Mouse (Mus musculus): ENCODE measurements at regions not wholly inside any gene's neighbourhood (a gene's known extent, or its start where the extent isn't known, plus 50 kb on each side); places are given as distances from the start of the nearest gene placed in this dataset.

DNA sequence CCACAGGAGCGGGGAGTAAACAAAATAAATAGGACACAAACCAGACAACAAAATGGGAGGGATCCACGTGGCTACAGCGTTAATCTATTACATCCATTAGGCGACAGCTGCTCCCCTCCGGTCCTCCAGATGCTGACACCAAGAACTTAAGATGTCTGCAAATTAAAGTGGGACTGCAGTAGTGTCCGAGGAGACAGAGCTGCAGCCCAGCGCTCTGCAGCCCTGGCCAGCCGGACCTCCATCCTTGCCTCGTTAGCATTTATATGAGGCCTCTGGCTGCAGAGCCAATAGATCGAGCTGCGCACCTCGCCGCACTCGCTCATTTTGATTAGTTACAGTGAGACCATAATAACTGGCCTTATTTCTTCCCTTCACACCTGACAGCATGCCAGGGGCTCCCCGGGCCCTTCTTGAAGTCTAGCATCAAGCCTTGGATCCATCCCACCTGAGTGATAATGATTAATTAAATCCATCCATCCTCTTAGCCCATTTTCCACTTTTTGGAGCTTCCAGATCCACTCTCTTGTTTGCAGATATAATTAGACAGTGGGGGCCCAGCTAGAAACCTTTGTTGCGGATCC is 119.7 kb upstream of the Kit start:
- Histone ChIP-seq H3K9me3 (ENCODE audit: control insufficient read depth, low read length) (no peaks in the 10 kb centered on the region), H3K9ac (ENCODE audit: low read depth, low read length) (no peak overlapping the region), H3K36me3 (ENCODE audit: control insufficient read depth, insufficient read depth, low read length) (no peaks in the 10 kb centered on the region), H3K4me2 (ENCODE audit: low read depth, low read length) (no peak overlapping the region), H3K27ac (ENCODE audit: low read length) (no peak overlapping the region), H3K4me1 (ENCODE audit: control insufficient read depth, insufficient read depth, low read length) (no peaks in the 10 kb centered on the region), H3K27me3 (replicated peaks; ENCODE audit: control insufficient read depth, insufficient read depth, low read length) (no peaks in the 10 kb centered on the region), H3K4me3 (ENCODE audit: low read length) (no peak overlapping the region)
- ATAC-seq = no peak
- WGBS = 69% methylated on average over 16 of the region's 16 CpGs

DNA sequence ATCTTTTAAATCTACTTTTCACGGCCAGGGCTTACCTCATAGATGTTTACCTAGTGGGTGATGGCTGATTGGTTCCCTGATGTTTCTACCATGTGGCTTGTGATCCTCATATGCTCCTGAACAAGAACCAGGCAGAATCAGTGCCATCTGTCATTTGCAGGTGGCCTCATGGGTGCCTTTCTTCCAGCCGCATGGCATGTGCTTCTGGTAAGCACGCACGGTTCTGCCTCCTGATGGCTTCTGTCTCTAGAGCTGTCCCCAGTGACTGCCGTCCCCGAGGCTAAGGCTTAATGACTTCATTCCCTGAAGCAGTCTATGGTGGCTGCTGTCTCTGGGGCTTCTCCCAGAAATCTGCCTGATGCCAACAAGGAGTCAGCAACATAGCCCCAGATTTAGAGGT is 117.3 kb upstream of the Kit start:
- Histone ChIP-seq H3K4me3 (ENCODE audit: low read length) (no peak overlapping the region), H3K4me1 (ENCODE audit: control insufficient read depth, insufficient read depth, low read length) (no peaks in the 10 kb centered on the region), H3K9ac (ENCODE audit: low read depth, low read length) (no peak overlapping the region), H3K36me3 (ENCODE audit: control insufficient read depth, insufficient read depth, low read length) (no peaks in the 10 kb centered on the region), H3K27ac (ENCODE audit: low read length) (no peak overlapping the region), H3K4me2 (ENCODE audit: low read depth, low read length) (no peak overlapping the region), H3K9me3 (ENCODE audit: control insufficient read depth, low read length) (no peaks in the 10 kb centered on the region), H3K27me3 (replicated peaks; ENCODE audit: control insufficient read depth, insufficient read depth, low read length) (no peaks in the 10 kb centered on the region)
- ATAC-seq = no peak
- 80% methylated on average over 6 of the region's 6 CpGs for WGBS

DNA sequence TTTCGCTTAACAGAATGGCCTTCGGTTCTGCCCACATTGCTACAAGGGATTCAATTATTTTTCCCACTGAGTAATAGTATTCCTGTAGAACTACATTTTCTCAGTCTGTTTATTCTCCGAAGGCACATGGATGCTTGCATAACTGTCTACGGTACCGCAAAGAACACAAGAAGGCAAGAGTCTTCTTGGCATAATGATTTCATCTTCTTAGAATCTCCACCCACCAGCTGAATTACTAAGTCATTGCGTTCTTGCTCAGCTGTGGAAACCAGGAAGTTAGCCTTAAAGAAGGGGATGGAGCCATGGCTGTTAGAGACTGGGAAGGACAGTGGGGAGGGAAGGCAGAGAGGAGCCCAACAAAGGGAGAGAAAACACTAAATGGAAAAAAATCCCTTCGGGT is 116.4 kb upstream of the Kit start:
- H3K9me3 ChIP-seq (ENCODE audit: control insufficient read depth, low read length) = no peaks in the 10 kb centered on the region
- H3K4me3 ChIP-seq (ENCODE audit: low read length) = no peak overlapping the region
- no peaks in the 10 kb centered on the region for H3K36me3 ChIP-seq (ENCODE audit: control insufficient read depth, insufficient read depth, low read length)
- no peak overlapping the region for H3K27ac ChIP-seq (ENCODE audit: low read length)
- H3K4me1 ChIP-seq (ENCODE audit: control insufficient read depth, insufficient read depth, low read length) = no peaks in the 10 kb centered on the region
- ATAC-seq = no peak
- no peaks in the 10 kb centered on the region for H3K27me3 ChIP-seq (replicated peaks; ENCODE audit: control insufficient read depth, insufficient read depth, low read length)
- WGBS = 91% methylated on average over 7 of the region's 7 CpGs
- H3K9ac ChIP-seq (ENCODE audit: low read depth, low read length) = no peak overlapping the region
- no peak overlapping the region for H3K4me2 ChIP-seq (ENCODE audit: low read depth, low read length)

DNA sequence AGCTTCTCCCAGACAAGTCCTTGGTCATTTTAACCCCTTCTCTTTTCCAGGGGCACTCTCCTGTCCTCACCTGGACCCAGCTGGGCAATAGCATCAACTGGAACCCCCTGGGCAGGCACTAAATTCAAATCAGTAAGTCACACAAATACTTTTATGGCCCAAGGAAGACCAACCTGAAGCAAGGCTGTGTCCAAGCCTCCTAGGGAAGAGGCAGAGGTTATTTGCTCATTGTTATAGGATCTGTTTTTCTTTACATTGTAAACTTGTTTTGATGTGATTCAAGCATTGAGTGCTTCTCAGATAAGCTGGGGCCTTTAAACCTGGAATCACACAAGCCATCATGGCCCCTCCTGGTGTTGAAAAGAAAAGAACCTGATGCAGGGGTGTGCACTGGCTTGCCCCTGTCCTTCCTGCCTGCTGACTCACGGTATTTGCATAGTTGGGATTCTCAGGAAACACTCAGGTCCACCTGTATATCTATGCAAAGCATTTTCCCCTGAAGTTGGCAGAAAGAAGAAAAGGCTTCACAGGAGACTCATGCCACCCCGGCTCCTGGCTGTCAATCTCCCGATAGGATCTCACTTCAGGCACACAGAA is 114.9 kb upstream of the Kit start:
- Histone ChIP-seq H3K4me3 (ENCODE audit: low read length) (no peak overlapping the region), H3K9ac (ENCODE audit: low read depth, low read length) (no peak overlapping the region)
- no peak for ATAC-seq

DNA sequence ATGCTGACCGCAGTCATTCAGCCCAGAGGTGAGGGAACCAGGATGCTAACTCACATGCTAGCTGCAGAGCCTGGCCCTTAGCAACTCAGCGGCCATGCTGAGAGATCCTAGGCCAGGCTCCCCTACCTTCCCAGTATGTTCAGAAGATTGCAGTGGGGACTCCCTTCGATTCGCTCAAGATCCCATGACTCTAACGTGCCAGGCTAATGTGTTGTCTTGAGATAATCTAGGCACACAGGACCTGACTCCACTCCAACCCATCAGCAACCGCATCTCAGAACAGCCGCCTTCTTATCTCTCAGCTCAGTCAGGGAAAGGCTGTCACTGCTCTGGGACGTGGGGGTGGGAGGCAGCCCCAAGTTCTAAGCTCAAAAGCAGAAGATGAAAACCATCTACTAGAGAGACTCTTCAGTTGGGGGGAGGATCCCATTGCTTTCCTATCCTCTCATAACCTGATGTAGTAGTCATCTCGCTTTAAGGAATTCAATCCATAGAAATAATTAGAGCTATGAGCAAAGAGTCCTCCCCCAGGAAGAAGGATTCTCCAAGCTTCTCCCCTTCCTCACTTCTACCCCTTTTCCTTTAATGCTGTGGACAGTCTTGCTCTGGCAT is 114.2 kb upstream of the Kit start:
- no peaks in the 10 kb centered on the region for H3K4me1 ChIP-seq (ENCODE audit: control insufficient read depth, insufficient read depth, low read length)
- no peak overlapping the region for H3K27ac ChIP-seq (ENCODE audit: low read length)
- no peaks in the 10 kb centered on the region for H3K27me3 ChIP-seq (replicated peaks; ENCODE audit: control insufficient read depth, insufficient read depth, low read length)
- no peak overlapping the region for H3K4me3 ChIP-seq (ENCODE audit: low read length)
- 74% methylated on average over 9 of the region's 9 CpGs for WGBS
- H3K36me3 ChIP-seq (ENCODE audit: control insufficient read depth, insufficient read depth, low read length) = no peaks in the 10 kb centered on the region
- H3K9me3 ChIP-seq (ENCODE audit: control insufficient read depth, low read length) = no peaks in the 10 kb centered on the region
- H3K4me2 ChIP-seq (ENCODE audit: low read depth, low read length) = no peak overlapping the region
- 0 out of 2 replicates have a peak, but pooled peaks have one; percentile 21 for ATAC-seq
- H3K9ac ChIP-seq (ENCODE audit: low read depth, low read length) = no peak overlapping the region

More for the DNA sequence above, 114.9 kb upstream of the Kit start:
- no peaks in the 10 kb centered on the region for H3K27me3 ChIP-seq (replicated peaks; ENCODE audit: control insufficient read depth, insufficient read depth, low read length)
- H3K36me3 ChIP-seq (ENCODE audit: control insufficient read depth, insufficient read depth, low read length) = no peaks in the 10 kb centered on the region
- H3K4me2 ChIP-seq (ENCODE audit: low read depth, low read length) = no peak overlapping the region
- no peak overlapping the region for H3K27ac ChIP-seq (ENCODE audit: low read length)
- H3K9me3 ChIP-seq (ENCODE audit: control insufficient read depth, low read length) = no peaks in the 10 kb centered on the region
- H3K4me1 ChIP-seq (ENCODE audit: control insufficient read depth, insufficient read depth, low read length) = no peaks in the 10 kb centered on the region
- 60% methylated on average over 3 of the region's 3 CpGs for WGBS

DNA sequence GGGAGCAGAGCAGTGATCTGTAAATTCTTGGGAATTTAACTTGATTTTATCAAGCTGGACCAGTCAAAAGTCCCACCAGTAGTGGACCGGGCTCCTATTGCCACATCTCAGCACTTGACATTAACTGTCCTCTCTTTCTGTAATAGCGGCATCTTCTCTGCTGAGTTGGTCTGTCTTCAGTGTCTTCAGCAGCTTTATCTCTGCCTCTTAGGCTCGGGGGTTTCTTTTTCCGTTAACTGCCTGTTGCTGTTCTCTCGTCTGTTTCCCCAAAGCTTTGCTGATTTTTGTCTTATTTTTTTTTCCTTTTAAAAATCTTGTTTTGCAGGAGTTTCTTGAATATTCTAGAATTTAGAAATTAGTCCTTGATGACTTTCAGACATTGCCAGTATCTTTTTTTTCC is 113.3 kb upstream of the Kit start:
- Histone ChIP-seq H3K27me3 (replicated peaks; ENCODE audit: control insufficient read depth, insufficient read depth, low read length) (no peaks in the 10 kb centered on the region), H3K4me1 (ENCODE audit: control insufficient read depth, insufficient read depth, low read length) (no peaks in the 10 kb centered on the region), H3K9ac (ENCODE audit: low read depth, low read length) (no peak overlapping the region), H3K9me3 (ENCODE audit: control insufficient read depth, low read length) (no peaks in the 10 kb centered on the region), H3K4me3 (ENCODE audit: low read length) (no peak overlapping the region), H3K36me3 (ENCODE audit: control insufficient read depth, insufficient read depth, low read length) (no peaks in the 10 kb centered on the region), H3K27ac (ENCODE audit: low read length) (no peak overlapping the region), H3K4me2 (ENCODE audit: low read depth, low read length) (no peak overlapping the region)
- WGBS = 84% methylated on average over 5 of the region's 5 CpGs
- no peak for ATAC-seq

DNA sequence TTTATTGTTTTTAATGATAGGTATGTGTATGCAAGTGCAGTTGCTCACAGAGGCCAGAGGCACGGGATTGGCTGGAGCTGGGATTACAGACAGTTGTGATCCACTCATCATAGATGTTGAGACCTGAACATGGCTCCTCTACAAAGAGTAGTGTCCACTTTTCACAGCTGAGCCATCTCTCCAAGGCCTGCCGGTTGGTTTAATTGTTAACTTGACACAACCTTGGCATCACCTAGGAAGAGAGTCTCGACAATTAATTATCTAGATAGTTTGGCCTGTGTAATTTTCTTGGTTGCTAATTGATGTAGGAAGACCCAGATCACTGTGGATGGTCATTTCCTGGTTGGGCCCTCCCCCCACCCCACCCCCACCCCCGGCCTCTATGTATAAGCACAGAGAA is 111.1 kb upstream of the Kit start:
- no peak overlapping the region for H3K4me3 ChIP-seq (ENCODE audit: low read length)
- WGBS = 74% methylated on average over 4 of the region's 4 CpGs
- no peak overlapping the region for H3K9ac ChIP-seq (ENCODE audit: low read depth, low read length)
- H3K4me2 ChIP-seq (ENCODE audit: low read depth, low read length) = no peak overlapping the region
- no peak overlapping the region for H3K27ac ChIP-seq (ENCODE audit: low read length)
- H3K36me3 ChIP-seq (ENCODE audit: control insufficient read depth, insufficient read depth, low read length) = no peaks in the 10 kb centered on the region
- no peak for ATAC-seq
- H3K4me1 ChIP-seq (ENCODE audit: control insufficient read depth, insufficient read depth, low read length) = peaks cover 3% of the 10 kb centered on the region; the same call in 1 of the 2 replicates
- no peaks in the 10 kb centered on the region for H3K9me3 ChIP-seq (ENCODE audit: control insufficient read depth, low read length)
- H3K27me3 ChIP-seq (replicated peaks; ENCODE audit: control insufficient read depth, insufficient read depth, low read length) = no peaks in the 10 kb centered on the region

DNA sequence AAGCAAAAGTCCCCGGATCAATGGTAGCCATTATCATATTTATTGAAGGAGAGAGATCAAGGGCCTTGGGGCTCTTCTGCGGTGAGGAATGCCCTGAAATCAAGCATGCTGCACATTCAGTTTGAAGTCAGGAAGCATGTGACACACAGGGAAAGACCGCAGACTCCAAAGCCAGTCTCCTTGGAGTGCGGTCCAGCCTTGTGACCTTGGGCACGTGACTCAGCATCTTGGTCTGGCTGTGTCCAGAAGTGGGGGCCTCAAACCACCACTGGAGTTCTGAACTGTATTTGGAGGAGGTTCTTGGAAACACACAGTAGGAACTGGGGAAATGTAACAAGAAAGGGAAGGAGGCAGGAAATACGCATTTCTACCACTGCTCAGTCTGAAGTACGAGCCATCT is 109.0 kb upstream of the Kit start:
- H3K4me2 ChIP-seq (ENCODE audit: low read depth, low read length) = no peak overlapping the region
- 88% methylated on average over 7 of the region's 7 CpGs for WGBS
- H3K4me3 ChIP-seq (ENCODE audit: low read length) = no peak overlapping the region
- H3K4me1 ChIP-seq (ENCODE audit: control insufficient read depth, insufficient read depth, low read length) = peaks cover 3% of the 10 kb centered on the region; the same call in 1 of the 2 replicates
- no peaks in the 10 kb centered on the region for H3K27me3 ChIP-seq (replicated peaks; ENCODE audit: control insufficient read depth, insufficient read depth, low read length)
- ATAC-seq = no peak
- no peaks in the 10 kb centered on the region for H3K36me3 ChIP-seq (ENCODE audit: control insufficient read depth, insufficient read depth, low read length)
- no peaks in the 10 kb centered on the region for H3K9me3 ChIP-seq (ENCODE audit: control insufficient read depth, low read length)
- no peak overlapping the region for H3K27ac ChIP-seq (ENCODE audit: low read length)
- H3K9ac ChIP-seq (ENCODE audit: low read depth, low read length) = no peak overlapping the region

DNA sequence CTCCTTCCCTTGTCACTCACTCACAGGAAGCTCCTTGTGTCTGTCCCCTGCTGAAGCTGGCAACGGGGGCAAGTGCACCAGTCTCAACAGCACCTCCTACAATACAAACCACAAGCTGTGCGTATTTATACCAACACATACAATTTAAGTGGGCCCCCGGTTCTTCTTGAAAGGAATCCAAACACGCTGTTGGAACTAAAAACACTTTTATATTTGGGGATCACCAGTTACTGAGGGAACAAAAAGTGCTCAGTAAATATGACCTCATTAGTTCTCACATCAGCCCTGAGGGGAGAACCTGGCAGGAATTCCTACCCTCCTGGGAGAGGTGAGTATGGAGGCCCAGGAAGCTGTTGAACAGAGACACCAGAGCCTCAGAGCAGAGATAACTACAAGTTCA is 107.8 kb upstream of the Kit start:
- no peak overlapping the region for H3K4me3 ChIP-seq (ENCODE audit: low read length)
- H3K36me3 ChIP-seq (ENCODE audit: control insufficient read depth, insufficient read depth, low read length) = no peaks in the 10 kb centered on the region
- no peak overlapping the region for H3K4me2 ChIP-seq (ENCODE audit: low read depth, low read length)
- no peaks in the 10 kb centered on the region for H3K27me3 ChIP-seq (replicated peaks; ENCODE audit: control insufficient read depth, insufficient read depth, low read length)
- ATAC-seq = no peak
- peaks cover 3% of the 10 kb centered on the region; the same call in 1 of the 2 replicates for H3K4me1 ChIP-seq (ENCODE audit: control insufficient read depth, insufficient read depth, low read length)
- no peak overlapping the region for H3K9ac ChIP-seq (ENCODE audit: low read depth, low read length)
- WGBS = 73% methylated on average over 4 of the region's 4 CpGs
- H3K27ac ChIP-seq (ENCODE audit: low read length) = no peak overlapping the region
- no peaks in the 10 kb centered on the region for H3K9me3 ChIP-seq (ENCODE audit: control insufficient read depth, low read length)

All from intestine, embryonic 16.5 days (tissue).